Mouse (Mus musculus) heart, adult 8-10 months (tissue): ENCODE data around the gene Slc17a5. TPM values are rescaled to one million over a fixed set of nuclear protein-coding genes. Genes with fewer than 3 reads are reported as not detected.

Source experiments
- DNase-seq: peaks from one replicate; pipeline ENCODE4 v3.0.0; 2022; ENCODE audit warnings: low spot score
- total RNA-seq, 4 experiments: library from RNA; stranded (reverse); gene quantifications; 2 replicates each; pipeline ENCODE4 v1.2.4; 2022

Slc17a5 gene
- total RNA-seq, 4 experiments from 2014 or later: 4.5 to 7.4 (median 5.8) TPM

GRCm38 (mm10) chr9:78559479-78559878 lies 28.4 kb downstream of the Slc17a5 start:
- no peak for DNase-seq

GRCm38 (mm10) chr9:78558586-78559214 lies 29.1 kb downstream of the Slc17a5 start:
- DNase-seq: no peak

GRCm38 (mm10) chr9:78557041-78557440 lies 30.8 kb downstream of the Slc17a5 start:
- DNase-seq: no peak

- DNase-seq: peak; percentile 83
Measured at GRCm38 (mm10) chr9:78552984-78553383, 34.9 kb downstream of the Slc17a5 start.

GRCm38 (mm10) chr9:78551761-78552160 lies 36.1 kb downstream of the Slc17a5 start:
- no peak for DNase-seq

DNA sequence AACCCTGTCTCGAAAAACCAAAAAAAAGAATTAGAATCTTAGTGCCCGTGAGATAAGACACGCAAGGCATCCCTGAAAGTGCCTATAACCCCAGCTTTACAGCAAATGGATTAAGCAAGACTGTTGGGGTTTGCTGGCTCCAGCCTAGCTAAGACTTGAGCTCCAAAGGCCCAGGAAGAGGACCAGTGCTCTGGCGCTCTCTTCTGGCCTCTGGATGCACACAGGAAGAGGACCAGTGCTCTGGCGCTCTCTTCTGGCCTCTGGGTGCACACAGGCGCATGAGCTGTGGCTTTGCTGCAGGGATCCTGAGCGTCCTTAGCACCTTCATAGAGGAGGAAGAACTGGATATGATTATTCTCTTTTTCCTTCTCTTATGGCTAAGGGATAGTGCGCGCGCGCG lies 40.1 kb downstream of the Slc17a5 start:
- no peak for DNase-seq

- DNase-seq: no peak
Measured at GRCm38 (mm10) chr9:78546944-78547343, 40.9 kb downstream of the Slc17a5 start.

DNA sequence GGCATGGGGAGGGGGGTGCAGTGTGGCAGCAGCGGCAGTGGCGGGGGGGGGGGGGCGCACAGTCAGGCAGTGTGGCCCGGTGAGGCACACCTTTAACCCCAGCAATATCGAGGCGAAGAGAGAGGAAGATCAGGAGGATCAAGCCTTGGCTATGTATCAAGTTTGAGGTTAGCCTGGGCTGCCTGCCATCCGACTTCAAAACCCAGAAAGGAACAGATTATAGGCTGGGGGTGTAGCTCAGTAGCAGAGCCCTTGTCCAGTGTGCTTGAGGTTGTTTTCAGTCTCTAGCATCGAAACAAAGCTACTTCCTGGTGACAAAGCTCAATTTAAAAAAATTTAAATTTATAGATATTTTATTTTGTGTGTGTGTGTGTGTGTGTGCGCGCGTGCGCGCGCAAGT lies 46.1 kb downstream of the Slc17a5 start:
- DNase-seq: no peak

GRCm38 (mm10) chr9:78538421-78538820 lies 49.4 kb downstream of the Slc17a5 start:
- no peak for DNase-seq

GRCm38 (mm10) chr9:78537154-78537873 lies 50.5 kb downstream of the Slc17a5 start:
- DNase-seq: peak; percentile 65

- DNase-seq: no peak
Measured at GRCm38 (mm10) chr9:78534606-78535005, 53.2 kb downstream of the Slc17a5 start.

GRCm38 (mm10) chr9:78533296-78533935 lies 54.4 kb downstream of the Slc17a5 start:
- no peak for DNase-seq

- no peak for DNase-seq
Measured at GRCm38 (mm10) chr9:78532341-78532819, 55.5 kb downstream of the Slc17a5 start.

DNA sequence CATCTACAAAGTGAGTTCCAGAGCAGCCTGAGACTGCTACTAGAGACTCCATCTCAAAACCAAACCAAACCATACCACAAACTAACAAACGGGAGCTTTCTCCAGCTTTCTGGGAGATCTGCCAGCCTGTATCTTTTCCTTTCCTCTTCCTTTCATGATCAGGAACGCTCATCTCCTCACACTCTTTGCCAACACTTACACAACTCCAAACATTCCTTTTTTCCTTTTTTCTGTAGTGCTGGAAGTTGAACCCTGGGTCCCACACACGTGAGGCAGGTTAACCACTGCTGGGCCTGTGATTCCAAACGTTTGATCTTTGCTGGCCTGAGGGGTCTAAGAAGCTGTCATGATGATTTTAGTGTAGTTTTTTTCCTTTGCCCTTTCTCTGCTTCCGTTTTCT lies 56.0 kb downstream of the Slc17a5 start:
- DNase-seq: no peak

GRCm38 (mm10) chr9:78527767-78528381 lies 60.0 kb downstream of the Slc17a5 start:
- DNase-seq: peak; percentile 85

GRCm38 (mm10) chr9:78527301-78527761 lies 60.5 kb downstream of the Slc17a5 start:
- peak; percentile 76 for DNase-seq

- DNase-seq: no peak
Measured at GRCm38 (mm10) chr9:78526206-78526605, 61.6 kb downstream of the Slc17a5 start.

DNA sequence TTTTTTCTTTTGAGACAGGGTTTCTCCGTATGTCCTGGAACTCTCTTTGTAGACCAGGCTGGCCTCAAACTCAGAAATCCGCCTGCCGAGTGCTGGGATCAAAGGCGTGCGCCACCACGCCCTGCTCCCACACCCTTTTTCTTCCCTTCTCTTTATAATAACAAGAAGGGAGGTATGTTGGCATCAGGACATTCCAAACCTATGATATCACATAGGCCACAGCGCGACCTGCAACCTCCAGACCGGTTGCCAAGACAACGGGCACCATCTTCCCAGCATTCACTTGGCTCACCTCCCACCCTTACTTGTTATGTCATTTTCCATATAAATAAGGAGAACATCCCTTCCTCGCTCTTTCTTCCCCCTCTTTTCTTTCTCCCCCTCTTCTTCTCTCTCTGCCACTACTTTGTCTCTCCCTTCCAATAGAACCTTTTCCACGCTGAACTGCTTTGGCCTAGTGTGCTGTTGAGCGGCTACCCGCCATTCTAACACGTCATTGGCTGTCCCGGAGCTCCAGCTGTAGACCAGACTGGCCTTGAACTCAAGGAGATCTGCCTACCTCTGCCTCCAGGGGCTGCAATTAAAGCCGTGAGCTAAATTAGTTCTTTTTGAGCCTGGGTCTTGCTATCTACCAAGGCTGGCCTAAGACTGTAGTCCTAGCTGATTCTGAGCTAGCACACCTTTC lies 62.2 kb downstream of the Slc17a5 start:
- DNase-seq: no peak

DNA sequence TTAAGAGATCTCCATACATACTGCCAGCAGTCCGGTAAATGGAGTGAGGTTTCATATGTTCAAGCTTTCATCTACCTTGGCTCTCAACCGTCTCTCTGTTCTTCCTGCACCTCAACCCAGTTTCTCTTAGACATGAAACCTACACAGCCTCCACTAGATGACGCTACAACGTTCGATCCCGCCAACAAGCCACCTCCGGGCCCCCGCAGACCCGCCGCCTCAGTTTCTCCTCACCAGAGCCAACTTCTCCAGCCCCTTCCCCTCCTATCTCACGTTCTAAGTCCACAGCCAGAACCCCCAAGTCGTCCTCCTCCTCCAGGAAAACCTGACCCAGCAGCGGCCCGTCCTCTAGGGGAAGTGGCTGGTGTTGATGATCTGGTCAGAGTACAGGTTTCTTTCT lies 66.2 kb downstream of the Slc17a5 start:
- no peak for DNase-seq

DNA sequence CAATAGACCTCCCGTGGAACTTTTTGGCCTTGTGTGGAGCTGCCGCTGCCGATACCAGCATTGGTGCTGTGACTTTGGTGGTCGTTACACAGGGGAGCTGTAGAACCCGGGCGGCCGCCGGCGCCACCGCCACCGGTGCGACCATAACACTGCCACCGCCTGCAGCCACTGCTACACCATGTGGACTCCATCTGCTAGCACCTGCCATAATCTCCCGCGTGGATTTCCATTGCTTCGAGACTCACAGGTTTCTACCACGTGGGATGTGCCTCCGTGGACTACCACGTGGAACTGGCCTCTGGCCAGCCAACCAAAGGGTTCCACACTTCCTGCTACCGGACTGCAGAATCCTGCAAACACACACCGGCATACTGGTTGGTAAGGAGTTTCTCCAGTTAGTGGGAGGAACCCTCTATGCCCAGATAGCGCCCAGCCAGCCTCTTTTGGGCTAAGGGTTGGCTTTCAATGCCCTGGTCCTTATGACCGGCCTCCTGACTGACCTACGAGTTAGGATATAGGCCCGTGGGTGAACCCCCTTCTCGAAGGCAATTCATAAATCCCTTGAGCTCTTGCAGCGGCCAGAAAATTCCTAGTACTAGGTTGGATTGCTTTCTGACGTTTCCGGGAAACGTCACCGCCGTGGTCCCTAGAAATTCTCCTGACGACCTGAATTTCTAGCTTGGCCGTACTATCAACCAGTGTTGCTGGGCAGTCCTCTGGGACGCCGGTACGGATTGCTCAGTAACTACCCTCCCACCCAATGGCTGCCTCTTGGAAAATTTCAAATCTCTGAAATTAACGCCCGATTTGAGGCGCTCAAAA lies 66.8 kb downstream of the Slc17a5 start:
- no peak for DNase-seq
